Mouse (Mus musculus) lung, embryonic 16.5 days (tissue): Measurements from ENCODE around the gene BC048679. TPM values are rescaled to one million over a fixed set of nuclear protein-coding genes. Genes with fewer than 3 reads are reported as not detected.

Experiments
- ATAC-seq: fragments of 200-750 bp; cut with Nextera tagmentation; 2 replicates; pipeline ENCODE4 v1.8.0; 2017; ENCODE audit warnings: low read depth, mild to moderate bottlenecking, moderate library complexity
- H3K27ac ChIP-seq: fragments of 300-500 bp; sonication (generic); 2 replicates; pipeline ENCODE4 v1.5.1; 2014; ENCODE audit warnings: mild to moderate bottlenecking, control low read depth, low read length
- H3K27me3 ChIP-seq: fragments of 300-500 bp; sonication (generic); 2 replicates; pipeline ENCODE4 v1.6.1; 2014; ENCODE audit warnings: low read depth, low read length, mixed read lengths; ENCODE audit not compliant: control insufficient read depth, insufficient read depth
- H3K36me3 ChIP-seq: fragments of 300-500 bp; sonication (generic); 2 replicates; pipeline ENCODE4 v1.6.1; 2014; ENCODE audit warnings: low read length; ENCODE audit not compliant: control insufficient read depth, insufficient read depth
- H3K4me1 ChIP-seq: fragments of 300-500 bp; sonication (generic); replicated peaks from 2 replicates; pipeline ENCODE4 v1.6.1; 2014; ENCODE audit warnings: low read length, mixed read lengths; ENCODE audit not compliant: control insufficient read depth, insufficient read depth
- H3K4me2 ChIP-seq: fragments of 300-500 bp; sonication (generic); 2 replicates; pipeline ENCODE4 v1.6.1; 2014; ENCODE audit warnings: low read depth, low read length, control low read depth
- H3K4me3 ChIP-seq: fragments of 300-500 bp; sonication (generic); 2 replicates; pipeline ENCODE4 v1.5.1; 2014; ENCODE audit warnings: mild to moderate bottlenecking, low read length, control low read depth
- H3K9ac ChIP-seq: fragments of 300-500 bp; sonication (generic); 2 replicates; pipeline ENCODE4 v1.6.1; 2014; ENCODE audit warnings: low read length, control low read depth
- H3K9me3 ChIP-seq: fragments of 300-500 bp; sonication (generic); 2 replicates; pipeline ENCODE4 v1.6.1; 2016; ENCODE audit warnings: low read length; ENCODE audit not compliant: control insufficient read depth
- WGBS: fragments of 180-500 bp; shearing (Covaris S2); extraction: QIAGEN DNeasy Blood & Tissue Kit; methylation state at CpG from one replicate; pipeline ENCODE4 v1.1.7; 2014; 5-methylcytosine and 5-hydroxymethylcytosine counted together
- polyA plus RNA-seq: library from polyadenylated mRNA; unstranded; fragments of >200 nt; fragmentation: Nextera tagmentation; extraction: Ambion mirVana; gene quantifications from 2 replicates; pipeline ENCODE4 v1.2.1, GENCODE M21; 2015

Gene BC048679
- not detected in 2 replicates for polyA plus RNA-seq

- WGBS: 45% methylated on average over 7 of the region's 7 CpGs
- H3K27me3 ChIP-seq: peaks cover 5% of the 10 kb centered on the region; the same call in 1 of the 2 replicates
Observed at GRCm38 (mm10) chr7:81498181-81498580, at the start of gene BC048679. Gene BC048679, minus strand, starts transcription at chr7:81498281.

GRCm38 (mm10) chr7:81542934-81543333 is 44.9 kb upstream of the BC048679 start:
- H3K36me3 ChIP-seq: no peaks in the 10 kb centered on the region
- 52% methylated on average over 8 of the region's 8 CpGs for WGBS
- no peak overlapping the region for H3K4me3 ChIP-seq
- no peaks in the 10 kb centered on the region for H3K4me1 ChIP-seq
- no peak for ATAC-seq
- H3K4me2 ChIP-seq: no peak overlapping the region
- H3K9me3 ChIP-seq: no peaks in the 10 kb centered on the region
- no peak overlapping the region for H3K27ac ChIP-seq
- no peaks in the 10 kb centered on the region for H3K27me3 ChIP-seq
- H3K9ac ChIP-seq: no peak overlapping the region

More at GRCm38 (mm10) chr7:81498181-81498580, at the start of gene BC048679:
- Histone ChIP-seq H3K9me3 (no peaks in the 10 kb centered on the region), H3K4me2 (no peak within 1 kb of the TSS), H3K4me3 (no peak within 1 kb of the TSS), H3K9ac (no peak within 1 kb of the TSS), H3K36me3 (no peaks in the 10 kb centered on the region), H3K27ac (no peak within 1 kb of the TSS), H3K4me1 (peaks cover 3% of the 10 kb centered on the region; the same call in 1 of the 2 replicates)
- no peak for ATAC-seq

- Histone ChIP-seq H3K4me3 (no peak overlapping the region), H3K27ac (no peak overlapping the region), H3K9me3 (no peaks in the 10 kb centered on the region), H3K4me2 (no peak overlapping the region), H3K36me3 (no peaks in the 10 kb centered on the region), H3K27me3 (no peaks in the 10 kb centered on the region), H3K9ac (no peak overlapping the region), H3K4me1 (no peaks in the 10 kb centered on the region)
- 71% methylated on average over 7 of the region's 7 CpGs for WGBS
- ATAC-seq: no peak
Observed at GRCm38 (mm10) chr7:81541924-81542524, 43.9 kb upstream of the BC048679 start.

- no peaks in the 10 kb centered on the region; the same call in 1 of the 2 replicates for H3K36me3 ChIP-seq
- no peak overlapping the region for H3K27ac ChIP-seq
- no peak overlapping the region for H3K4me3 ChIP-seq
- H3K9me3 ChIP-seq: no peaks in the 10 kb centered on the region
- H3K27me3 ChIP-seq: no peaks in the 10 kb centered on the region
- H3K4me2 ChIP-seq: no peak overlapping the region
- ATAC-seq: no peak
- no peak overlapping the region for H3K9ac ChIP-seq
- H3K4me1 ChIP-seq: no peaks in the 10 kb centered on the region
- 40% methylated on average over 1 of the region's 1 CpGs for WGBS
Observed at GRCm38 (mm10) chr7:81540999-81541398, 42.9 kb upstream of the BC048679 start.

- H3K4me3 ChIP-seq: no peak overlapping the region
- no peak overlapping the region for H3K27ac ChIP-seq
- 15% methylated on average over 2 of the region's 2 CpGs for WGBS
- H3K27me3 ChIP-seq: no peaks in the 10 kb centered on the region
- H3K4me2 ChIP-seq: no peak overlapping the region
- no peak overlapping the region for H3K9ac ChIP-seq
- no peak for ATAC-seq
- no peaks in the 10 kb centered on the region for H3K9me3 ChIP-seq
- no peaks in the 10 kb centered on the region for H3K4me1 ChIP-seq
- H3K36me3 ChIP-seq: peaks cover 14% of the 10 kb centered on the region; the same call in 1 of the 2 replicates
Observed at GRCm38 (mm10) chr7:81539565-81539964, 41.5 kb upstream of the BC048679 start.

- Histone ChIP-seq H3K36me3 (peaks cover 27% of the 10 kb centered on the region), H3K9ac (no peak overlapping the region), H3K4me3 (no peak overlapping the region), H3K4me2 (no peak overlapping the region), H3K9me3 (peaks cover 4% of the 10 kb centered on the region; the same call in 1 of the 2 replicates), H3K27me3 (no peaks in the 10 kb centered on the region), H3K27ac (no peak overlapping the region), H3K4me1 (no peaks in the 10 kb centered on the region)
- 60% methylated on average over 2 of the region's 2 CpGs for WGBS
- no peak for ATAC-seq
Observed at GRCm38 (mm10) chr7:81538070-81538675, 40.1 kb upstream of the BC048679 start.

- no peak for ATAC-seq
- H3K36me3 ChIP-seq: peaks cover 40% of the 10 kb centered on the region
Observed at GRCm38 (mm10) chr7:81536478-81536877, 38.4 kb upstream of the BC048679 start.

GRCm38 (mm10) chr7:81531462-81531861 is 33.4 kb upstream of the BC048679 start:
- no peak overlapping the region for H3K27ac ChIP-seq
- H3K9me3 ChIP-seq: peaks cover 4% of the 10 kb centered on the region; the same call in 1 of the 2 replicates
- ATAC-seq: no peak
- no peak overlapping the region for H3K4me3 ChIP-seq
- H3K36me3 ChIP-seq: peaks cover 66% of the 10 kb centered on the region
- H3K4me2 ChIP-seq: no peak overlapping the region
- no peak overlapping the region for H3K9ac ChIP-seq
- 83% methylated on average over 1 of the region's 1 CpGs for WGBS
- no peaks in the 10 kb centered on the region for H3K27me3 ChIP-seq
- H3K4me1 ChIP-seq: no peaks in the 10 kb centered on the region

More at GRCm38 (mm10) chr7:81536478-81536877, 38.4 kb upstream of the BC048679 start:
- H3K9ac ChIP-seq: no peak overlapping the region
- peaks cover 4% of the 10 kb centered on the region; the same call in 1 of the 2 replicates for H3K9me3 ChIP-seq
- no peak overlapping the region for H3K4me2 ChIP-seq
- 75% methylated on average over 4 of the region's 4 CpGs for WGBS
- no peaks in the 10 kb centered on the region for H3K4me1 ChIP-seq
- no peak overlapping the region for H3K4me3 ChIP-seq
- no peak overlapping the region for H3K27ac ChIP-seq
- no peaks in the 10 kb centered on the region for H3K27me3 ChIP-seq

- no peaks in the 10 kb centered on the region; the same call in 1 of the 2 replicates for H3K9me3 ChIP-seq
- ATAC-seq: no peak
- no peaks in the 10 kb centered on the region for H3K27me3 ChIP-seq
- H3K4me2 ChIP-seq: no peak overlapping the region
- peaks cover 46% of the 10 kb centered on the region for H3K36me3 ChIP-seq
- WGBS: 72% methylated on average over 8 of the region's 8 CpGs
- no peak overlapping the region for H3K27ac ChIP-seq
- no peak overlapping the region for H3K9ac ChIP-seq
- H3K4me1 ChIP-seq: peaks cover 8% of the 10 kb centered on the region
- no peak overlapping the region for H3K4me3 ChIP-seq
Observed at GRCm38 (mm10) chr7:81528918-81529317, 30.8 kb upstream of the BC048679 start.
